Mouse (Mus musculus) B cell, adult 2 months (primary cell): ENCODE results near the gene Tmem151b.
A peak's percentile ranks its signal among the peaks of the same experiment; 100 is the strongest.

Source experiments
- DNase-seq, 2 experiments: peaks; one replicate each; pipeline ENCODE4 v3.0.0; 2022

Tmem151b gene

GRCm38 (mm10) chr17:45582715-45583355, 33.4 kb upstream of the Tmem151b start:
- DNase-seq, result peak; percentile 52 to 59

DNA sequence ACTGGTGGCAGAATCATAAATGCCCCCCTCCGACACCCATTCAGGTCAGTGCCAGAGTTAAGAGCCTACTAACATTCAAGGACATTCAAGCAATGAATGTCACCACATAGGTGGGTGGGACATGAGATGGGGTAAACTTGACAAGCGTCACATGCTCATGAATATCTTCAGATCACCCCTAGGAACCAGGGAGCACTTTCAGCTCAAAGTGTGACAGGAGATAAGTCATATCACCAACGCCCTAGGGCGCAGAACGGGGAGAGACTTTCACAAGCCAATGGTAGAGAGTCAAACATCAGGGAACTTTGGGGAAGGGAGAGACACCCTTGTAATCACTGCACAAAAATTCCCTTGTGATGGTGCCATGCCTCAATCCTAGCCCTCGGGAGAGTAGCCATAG, 32.7 kb upstream of the Tmem151b start:
- no peak for DNase-seq

GRCm38 (mm10) chr17:45581567-45581983, 32.1 kb upstream of the Tmem151b start:
- DNase-seq, result peak; percentile 80 to 82

GRCm38 (mm10) chr17:45580958-45581477, 31.5 kb upstream of the Tmem151b start:
- DNase-seq, result no peak

DNA sequence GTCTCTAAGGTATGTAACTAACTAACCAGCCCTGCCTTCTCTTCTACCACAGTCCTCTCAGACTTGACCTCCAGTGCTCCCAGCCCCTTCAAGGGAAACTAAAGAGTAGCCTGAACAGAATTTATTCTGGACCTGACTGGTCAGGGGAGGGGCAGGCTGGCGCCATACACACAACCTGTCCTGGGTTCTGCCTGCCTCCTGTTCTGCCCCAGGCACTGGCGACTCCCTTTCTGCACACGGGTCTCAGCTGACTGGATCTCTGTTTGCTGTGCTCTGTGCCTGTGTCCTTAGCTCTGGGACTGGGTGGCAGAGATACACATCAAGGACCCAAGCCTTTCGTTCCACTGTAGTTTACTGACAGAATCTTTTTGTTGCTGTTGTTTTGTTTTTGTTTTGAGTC, 30.1 kb upstream of the Tmem151b start:
- no peak for DNase-seq

GRCm38 (mm10) chr17:45578843-45579242, 29.4 kb upstream of the Tmem151b start:
- peak; percentile 48 to 51 for DNase-seq

- DNase-seq, result no peak
These were observed 28.8 kb upstream of the Tmem151b start for GRCm38 (mm10) chr17:45578242-45578641.

GRCm38 (mm10) chr17:45575123-45575897, 25.8 kb upstream of the Tmem151b start:
- no peak for DNase-seq

DNA sequence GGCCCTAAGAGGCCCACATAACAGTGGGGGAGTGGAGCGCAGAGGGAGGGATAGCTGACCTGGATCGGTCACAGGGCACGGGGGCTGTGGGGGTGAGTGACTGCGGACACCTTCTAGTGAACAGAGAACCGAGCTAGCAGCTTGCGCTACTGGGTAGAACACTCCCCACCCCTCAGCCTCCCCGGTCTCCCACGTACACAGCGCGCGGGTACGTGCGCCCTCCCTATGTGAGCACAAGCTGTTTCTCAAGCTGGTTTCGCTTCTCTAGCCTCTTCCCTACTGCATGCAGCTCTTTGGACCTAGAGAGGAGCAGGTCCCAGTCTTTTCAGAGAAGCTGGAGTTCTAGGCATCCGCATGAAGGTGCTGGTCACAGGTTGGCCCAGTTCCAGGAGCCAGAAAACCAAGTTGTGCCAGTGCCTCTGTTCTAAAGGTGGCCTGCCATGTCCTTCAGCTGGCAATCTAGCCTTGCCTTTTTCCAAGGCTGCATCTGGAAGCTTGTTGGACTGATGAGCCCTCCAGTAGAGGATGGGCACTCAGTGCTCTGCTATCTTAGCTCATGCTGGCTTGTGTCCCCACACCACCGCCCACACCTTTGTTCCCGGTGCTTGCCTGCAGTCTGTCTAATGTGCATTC, 24.8 kb upstream of the Tmem151b start:
- DNase-seq, result peak; percentile 72 to 73

GRCm38 (mm10) chr17:45573780-45574123, 24.3 kb upstream of the Tmem151b start:
- peak; percentile 92 for DNase-seq

DNA sequence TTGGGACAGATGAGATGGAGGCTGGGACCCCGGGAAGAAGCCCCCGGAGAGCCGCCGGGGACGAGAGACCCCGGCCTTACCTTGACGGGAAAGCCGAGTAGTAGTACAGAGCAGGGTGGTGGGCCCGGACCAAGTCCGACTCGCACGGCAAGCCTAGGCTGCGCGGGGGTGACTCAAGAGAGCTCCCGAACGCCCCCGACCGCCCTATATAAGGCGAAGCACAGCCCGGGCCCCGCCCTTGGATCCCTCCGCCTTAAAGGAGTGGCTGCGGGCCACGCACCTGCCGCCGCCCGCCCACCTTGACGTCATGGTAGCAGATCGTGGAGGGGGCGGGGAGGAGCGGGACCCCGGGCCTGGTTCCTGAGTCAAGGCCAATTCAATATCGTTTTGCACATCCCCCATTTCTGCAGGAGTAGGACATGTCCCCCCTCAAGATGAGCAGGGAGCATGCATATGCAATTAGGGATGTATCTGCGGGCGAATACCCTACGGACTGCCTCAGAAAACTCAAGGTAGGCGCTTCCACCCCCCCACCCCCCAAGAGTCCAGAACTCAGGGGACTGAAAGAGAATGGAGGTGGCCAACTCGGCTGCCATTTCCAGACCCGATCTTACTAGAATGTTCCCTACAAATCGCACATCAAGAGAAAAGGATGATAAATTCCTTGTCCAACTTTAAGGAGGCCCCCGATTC, 23.8 kb upstream of the Tmem151b start, which contains the start of gene Hsp90ab1:
Gene Hsp90ab1 (minus strand): TSS at position 185 of the 693 bp plus-strand sequence.
- peak; percentile 100 for DNase-seq

- DNase-seq, result peak in 1 of 2 experiments; percentile 76
These were observed 22.9 kb upstream of the Tmem151b start for GRCm38 (mm10) chr17:45572103-45573086.

GRCm38 (mm10) chr17:45569999-45570398, 20.5 kb upstream of the Tmem151b start:
- no peak for DNase-seq

DNA sequence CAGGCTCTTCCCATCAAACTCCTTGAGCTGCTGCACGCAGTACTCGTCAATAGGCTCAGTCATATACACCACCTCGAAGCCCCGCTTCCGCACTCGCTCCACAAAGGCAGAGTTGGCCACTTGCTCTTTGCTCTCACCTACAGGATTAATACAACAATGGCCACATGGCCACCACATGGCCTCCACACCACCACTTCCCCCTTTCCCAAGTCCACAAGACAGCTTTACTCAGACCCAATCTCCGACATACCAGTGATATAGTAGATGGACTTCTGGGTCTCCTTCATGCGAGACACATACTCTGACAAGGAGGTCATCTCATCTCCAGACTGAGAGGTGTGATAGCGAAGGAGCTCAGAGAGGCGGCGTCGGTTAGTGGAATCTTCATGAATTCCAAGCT, 19.5 kb upstream of the Tmem151b start:
- no peak for DNase-seq

DNA sequence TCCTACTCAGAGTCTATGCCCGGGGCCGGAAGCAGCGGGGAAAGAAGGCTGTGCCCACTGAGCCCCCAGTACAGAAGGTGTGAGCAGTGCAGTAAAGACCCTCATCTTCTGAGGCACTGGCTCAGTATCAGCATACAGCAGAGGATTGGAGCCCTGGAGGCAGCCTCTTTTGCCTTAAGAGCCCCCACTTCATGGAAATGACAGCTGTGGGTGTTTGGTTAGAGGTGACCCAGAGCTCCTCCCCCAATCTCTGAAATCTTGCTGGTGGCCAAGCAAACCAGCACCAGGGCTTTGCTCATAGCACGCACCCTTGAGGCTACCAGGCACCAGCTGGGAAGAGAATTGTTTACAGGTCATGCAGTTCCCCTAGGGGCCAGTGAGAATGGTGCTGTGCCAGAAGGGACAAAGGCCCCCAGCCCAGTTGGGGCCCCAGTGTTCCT, 17.7 kb upstream of the Tmem151b start:
- DNase-seq, result no peak

DNA sequence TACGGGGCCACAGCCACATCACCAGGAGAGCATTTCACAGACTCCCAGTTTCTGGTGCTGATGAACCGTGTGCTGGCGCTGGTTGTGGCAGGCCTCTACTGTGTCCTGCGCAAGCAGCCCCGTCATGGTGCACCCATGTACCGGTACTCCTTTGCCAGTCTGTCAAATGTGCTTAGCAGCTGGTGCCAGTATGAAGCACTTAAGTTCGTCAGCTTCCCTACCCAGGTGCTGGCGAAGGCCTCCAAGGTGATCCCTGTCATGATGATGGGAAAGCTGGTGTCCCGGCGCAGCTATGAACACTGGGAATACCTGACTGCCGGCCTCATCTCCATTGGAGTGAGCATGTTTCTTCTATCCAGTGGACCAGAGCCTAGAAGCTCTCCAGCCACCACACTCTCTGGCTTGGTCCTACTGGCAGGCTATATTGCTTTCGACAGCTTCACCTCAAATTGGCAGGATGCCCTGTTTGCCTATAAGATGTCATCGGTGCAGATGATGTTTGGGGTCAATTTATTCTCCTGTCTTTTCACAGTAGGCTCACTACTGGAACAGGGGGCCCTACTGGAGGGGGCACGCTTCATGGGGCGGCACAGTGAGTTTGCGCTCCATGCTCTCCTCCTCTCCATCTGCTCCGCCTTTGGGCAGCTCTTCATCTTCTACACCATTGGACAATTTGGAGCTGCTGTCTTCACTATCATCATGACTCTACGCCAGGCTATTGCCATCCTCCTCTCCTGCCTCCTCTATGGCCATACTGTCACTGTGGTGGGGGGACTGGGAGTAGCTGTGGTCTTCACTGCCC, 17.1 kb upstream of the Tmem151b start:
- no peak for DNase-seq

GRCm38 (mm10) chr17:45566031-45566359, 16.5 kb upstream of the Tmem151b start:
- DNase-seq, result no peak

- DNase-seq, result no peak
These were observed 15.6 kb upstream of the Tmem151b start for GRCm38 (mm10) chr17:45565103-45565502.

GRCm38 (mm10) chr17:45564531-45565084, 15.1 kb upstream of the Tmem151b start:
- no peak for DNase-seq
